Mouse (Mus musculus): ENCODE data around the gene Ahcyl2.

Ahcyl2 gene

DNA sequence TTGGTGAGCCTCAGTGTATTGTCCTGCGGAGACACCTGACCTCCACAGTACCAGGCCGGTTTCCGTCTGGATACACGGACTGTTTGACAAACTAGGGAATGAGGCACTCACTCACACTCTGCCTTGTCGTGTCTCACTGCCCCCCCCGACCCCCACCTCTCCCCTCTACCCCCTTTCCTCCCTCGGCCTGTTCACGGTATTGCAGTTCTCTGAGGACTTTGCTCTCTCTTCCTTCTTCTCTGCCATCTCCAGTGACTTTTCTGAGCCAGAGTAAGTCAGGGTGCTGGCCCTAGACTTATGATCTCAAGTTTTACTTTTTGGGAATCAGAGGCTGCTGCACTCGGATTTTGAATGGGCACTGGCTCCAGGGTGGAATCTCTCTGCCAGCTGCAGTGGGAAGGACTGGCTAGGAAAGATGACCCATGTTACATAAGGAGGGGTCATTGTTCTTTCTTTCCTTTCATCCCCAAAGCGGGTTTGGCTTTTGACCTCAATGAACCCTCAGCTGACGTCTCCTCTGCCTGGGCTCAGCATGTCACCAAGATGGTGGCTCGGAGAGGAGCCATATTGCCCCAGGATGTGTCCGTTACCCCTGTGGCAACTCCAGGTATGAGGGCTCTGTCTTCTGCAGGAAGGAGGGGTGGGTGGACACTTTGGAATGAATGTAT lies 8.7 kb upstream of the Ahcyl2 start:
- no peak for TF ChIP-seq GATA4 (IDR thresholded peaks at IDR 0.05; ENCODE audit: insufficient replicate concordance, low read length)

DNA sequence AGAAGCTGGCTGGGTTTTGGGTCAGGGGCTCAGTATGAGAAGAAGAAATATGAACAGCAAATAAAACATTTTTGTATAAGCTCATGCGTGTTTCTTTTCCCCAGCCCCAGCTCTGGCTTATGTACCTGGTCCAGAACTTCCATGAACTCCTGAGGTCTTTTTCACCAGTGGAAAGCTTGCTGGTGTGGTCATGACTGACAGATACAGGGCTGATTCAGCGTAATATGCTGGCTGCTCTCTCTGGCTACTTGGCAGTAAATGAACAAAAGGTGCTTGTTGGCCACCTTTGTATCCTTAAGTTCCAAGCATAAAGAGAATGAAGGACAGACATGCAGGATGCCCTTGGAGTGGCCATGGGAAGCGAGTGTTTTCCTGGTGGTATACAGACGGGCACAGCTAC lies 6.5 kb upstream of the Ahcyl2 start:
- no peak for TF ChIP-seq GATA4 (IDR thresholded peaks at IDR 0.05; ENCODE audit: insufficient replicate concordance, low read length)

DNA sequence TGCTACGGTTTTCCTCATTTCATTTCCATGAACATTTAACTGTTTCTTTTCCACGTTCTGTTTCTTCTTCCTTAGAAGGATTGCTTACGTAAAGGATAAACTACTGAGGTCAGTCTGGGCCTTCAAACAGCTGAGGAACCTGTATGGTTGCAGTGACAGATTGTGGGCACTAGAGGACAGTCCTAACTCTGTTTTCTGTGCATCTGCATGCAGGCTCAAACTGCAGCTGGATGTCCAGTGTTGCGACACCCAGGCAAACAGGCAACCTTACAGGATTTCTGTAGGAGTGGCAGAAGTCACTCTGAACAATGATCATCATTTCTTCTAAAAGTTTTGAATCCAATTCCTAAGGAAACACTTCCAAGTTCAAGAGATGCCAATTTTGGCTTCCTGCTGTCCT lies 5.3 kb upstream of the Ahcyl2 start:
- TF ChIP-seq GATA4 (IDR thresholded peaks at IDR 0.05; ENCODE audit: insufficient replicate concordance, low read length): no peak

DNA sequence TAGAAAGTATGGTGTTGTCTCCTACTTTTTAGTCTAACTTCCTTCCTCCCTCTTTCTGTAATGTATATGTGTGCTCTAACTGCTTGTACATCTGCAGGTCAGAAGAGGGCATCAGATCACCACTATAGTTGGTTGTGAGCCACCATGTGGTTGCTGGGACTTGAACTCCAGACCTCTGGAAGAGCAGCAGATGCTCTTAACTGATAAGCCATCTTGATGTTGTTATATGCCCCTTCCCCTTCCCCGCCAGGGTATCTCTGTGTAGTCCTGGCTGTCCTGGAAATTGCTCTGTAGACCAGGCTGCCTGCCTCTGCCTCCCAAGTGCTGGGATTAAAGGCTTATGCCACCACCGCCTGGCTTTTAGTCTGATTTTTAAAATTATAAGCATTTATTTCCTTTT lies 937 bp upstream of the Ahcyl2 start:
- no peak for TF ChIP-seq GATA4 (IDR thresholded peaks at IDR 0.05; ENCODE audit: insufficient replicate concordance, low read length)

DNA sequence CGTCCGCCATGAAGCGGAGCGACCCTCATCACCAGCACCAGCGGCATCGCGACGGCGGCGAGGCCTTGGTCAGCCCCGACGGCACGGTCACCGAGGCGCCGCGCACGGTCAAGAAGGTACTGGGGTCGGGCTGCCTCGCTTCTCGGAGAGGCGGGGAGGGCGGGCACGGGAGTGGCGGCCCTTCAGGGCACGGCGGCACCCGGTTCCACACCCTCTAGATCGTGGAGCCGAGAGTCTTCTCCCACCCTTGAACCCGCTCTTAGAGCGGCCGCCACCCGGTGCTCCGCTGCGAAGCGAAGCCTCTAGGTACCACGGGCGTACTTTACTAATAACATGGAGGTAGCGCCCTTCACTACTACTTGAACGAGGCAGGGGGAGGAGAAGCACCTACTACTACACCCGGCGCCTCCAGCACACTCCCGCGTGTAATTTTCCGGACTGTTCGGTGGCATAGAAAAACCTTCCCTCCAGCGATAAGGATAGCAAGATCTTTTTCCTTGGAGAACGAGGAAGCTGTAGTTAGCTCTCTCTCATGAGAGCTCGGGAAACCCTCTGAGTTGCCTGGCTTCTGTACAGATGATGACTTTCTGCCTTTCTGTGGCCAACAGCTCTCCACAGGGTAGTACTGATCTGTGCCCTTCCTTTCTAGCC lies 1.1 kb downstream of the Ahcyl2 start:
- TF ChIP-seq GATA4 (IDR thresholded peaks at IDR 0.05; ENCODE audit: insufficient replicate concordance, low read length): no peak

DNA sequence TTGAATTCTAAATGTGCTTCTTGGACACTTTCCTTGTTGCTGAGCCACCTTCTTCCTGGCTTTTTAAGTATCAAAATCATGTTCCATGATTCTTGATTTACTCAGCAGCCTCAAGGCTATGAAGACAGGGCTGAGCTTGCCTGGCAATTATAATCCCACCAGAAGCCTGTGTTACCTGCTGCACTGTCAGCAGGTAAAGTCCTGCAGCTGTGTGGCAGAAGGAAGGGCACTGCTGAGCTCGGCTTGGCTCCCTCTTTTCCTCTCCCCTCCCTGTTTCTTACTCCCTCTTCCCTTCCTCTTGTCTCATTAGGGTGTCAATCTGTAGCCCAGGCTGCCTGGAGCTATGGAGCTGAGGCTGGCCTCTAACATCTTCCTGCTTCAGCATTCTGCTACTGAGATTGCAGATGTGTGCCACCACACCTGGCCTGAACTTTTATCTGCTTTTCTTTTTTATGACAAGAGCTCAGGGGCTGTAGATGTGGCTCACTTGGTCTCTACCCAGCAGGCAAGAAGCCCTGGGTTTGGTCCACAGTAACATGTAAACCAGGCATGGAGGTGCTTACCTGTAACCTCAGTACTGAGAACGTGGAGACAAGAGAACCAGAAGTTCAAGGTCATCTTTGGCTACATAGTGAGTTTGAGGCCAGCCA lies 3.0 kb downstream of the Ahcyl2 start:
- TF ChIP-seq GATA4 (IDR thresholded peaks at IDR 0.05; ENCODE audit: insufficient replicate concordance, low read length): no peak

DNA sequence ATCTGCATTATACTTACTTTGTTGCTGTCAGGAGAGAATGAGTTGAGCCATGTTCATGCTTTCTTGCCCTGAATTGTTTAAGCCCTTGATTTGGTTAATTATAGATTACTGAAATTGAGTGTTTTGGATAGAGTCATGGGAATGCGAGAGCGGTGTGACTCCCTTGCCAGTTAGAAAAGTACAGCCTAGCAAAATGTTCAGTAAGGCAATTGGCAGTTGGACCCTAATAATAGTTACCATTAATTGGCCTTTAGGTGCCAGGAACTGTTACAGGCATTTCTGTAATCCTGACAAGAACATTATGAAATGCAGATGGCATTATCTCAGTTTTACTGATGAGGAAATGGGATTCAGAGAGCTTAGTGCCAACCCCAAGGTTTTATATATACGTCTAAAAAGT lies 4.4 kb downstream of the Ahcyl2 start:
- TF ChIP-seq GATA4 (IDR thresholded peaks at IDR 0.05; ENCODE audit: insufficient replicate concordance, low read length): no peak

DNA sequence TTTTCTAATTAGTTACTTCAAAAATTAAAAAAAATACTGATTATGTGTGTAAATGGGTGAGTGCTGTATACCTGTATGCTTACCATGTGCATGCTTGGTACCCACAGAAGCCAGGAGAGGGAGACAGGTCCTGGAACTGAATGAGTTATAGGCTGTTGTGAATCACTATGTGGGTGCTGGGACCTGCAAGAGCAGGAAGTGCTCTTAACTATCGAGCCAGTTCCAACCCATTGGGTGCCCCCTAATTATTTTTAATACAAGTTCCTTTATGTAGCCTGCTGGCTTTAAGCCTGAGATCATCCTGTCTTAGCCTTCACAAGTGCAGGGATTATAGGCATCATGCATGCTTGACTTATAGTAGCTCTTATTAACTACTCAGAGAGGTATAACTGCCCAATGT lies 6.3 kb downstream of the Ahcyl2 start:
- no peak for TF ChIP-seq GATA4 (IDR thresholded peaks at IDR 0.05; ENCODE audit: insufficient replicate concordance, low read length)

DNA sequence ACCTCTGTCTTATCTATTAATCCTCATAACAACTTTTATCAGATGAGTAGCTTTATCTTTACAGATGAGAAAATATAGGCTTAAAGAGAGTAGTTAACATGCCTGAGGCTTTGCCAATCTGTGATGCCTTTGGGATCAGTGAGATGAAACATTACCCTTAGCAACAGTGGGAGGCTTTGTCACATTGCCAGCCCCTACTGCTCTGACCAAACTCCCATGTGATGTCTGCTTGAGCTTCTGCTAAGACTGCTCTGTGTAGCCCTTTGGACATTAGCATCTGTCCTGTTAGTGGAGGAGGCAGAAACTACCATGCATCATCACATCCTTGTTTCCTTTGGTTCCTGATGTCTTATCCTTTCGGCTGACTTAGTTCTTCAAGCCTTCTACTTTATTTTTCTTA lies 7.8 kb downstream of the Ahcyl2 start:
- TF ChIP-seq GATA4 (IDR thresholded peaks at IDR 0.05; ENCODE audit: insufficient replicate concordance, low read length): no peak

DNA sequence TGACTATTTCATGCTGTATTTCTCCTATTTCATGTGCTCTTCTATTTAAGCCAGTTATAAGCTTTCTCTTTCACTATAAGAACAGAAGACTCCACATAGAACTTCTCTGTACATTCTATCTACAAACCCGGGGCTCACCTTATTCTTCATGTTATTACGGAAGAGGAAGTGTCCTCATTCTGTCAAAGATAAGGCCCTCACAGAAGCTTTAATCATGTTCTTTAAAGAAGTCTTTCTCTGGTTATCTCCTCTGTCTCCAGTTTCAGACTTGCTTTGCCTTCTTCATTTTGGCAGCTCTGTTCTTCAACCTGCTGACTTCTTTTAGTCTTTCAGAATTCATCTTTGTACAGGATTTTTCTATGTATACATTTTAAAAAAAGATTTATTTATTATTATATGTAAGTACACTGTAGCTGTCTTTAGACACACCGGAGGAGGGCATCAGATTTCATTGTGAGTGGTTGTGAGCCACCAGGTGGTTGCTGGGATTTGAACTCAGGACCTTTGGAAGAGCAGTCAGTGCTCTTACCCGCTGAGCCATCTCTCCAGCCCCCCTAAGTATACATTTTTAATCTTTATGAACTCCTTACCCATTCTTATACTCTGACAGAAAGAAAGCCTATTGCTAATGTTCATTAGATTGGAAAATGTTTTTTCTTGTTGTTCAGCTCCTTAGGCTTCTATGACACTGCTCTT lies 8.9 kb downstream of the Ahcyl2 start:
- TF ChIP-seq GATA4 (IDR thresholded peaks at IDR 0.05; ENCODE audit: insufficient replicate concordance, low read length): no peak

DNA sequence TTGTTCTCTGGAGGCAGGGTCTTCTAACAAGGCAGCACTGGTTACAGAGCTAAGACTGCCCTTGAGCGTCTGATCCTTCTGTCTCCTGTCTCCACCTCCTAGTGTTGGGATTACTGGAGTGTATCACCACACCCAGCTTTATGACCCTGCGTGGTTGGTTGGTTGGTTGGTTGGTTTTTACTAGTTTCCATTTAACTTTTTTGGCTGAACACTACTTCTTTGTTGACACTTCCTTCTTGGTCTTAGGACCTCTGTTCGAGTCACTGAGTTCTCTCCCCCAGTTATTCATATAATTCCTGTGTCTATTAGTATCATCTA lies 9.4 kb downstream of the Ahcyl2 start:
- no peak for TF ChIP-seq GATA4 (IDR thresholded peaks at IDR 0.05; ENCODE audit: insufficient replicate concordance, low read length)

DNA sequence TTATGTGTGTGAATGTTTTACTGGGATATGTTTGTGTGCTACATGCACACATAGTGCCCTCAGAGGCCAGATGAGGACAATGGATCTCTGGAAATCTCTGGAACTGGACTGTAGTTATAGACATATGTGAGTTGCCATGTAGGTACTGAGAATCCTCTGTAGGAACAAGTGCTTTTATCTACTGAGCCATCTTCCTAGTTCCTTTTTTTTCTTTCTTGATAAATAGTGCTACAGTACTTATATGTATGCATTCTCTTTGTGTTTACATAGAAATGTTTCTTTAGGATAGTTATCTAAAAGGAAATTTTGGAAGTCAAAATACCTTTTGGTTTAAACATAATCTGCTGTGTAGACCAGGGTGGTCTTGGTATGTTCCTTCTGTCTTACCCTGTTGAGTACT lies 12.3 kb downstream of the Ahcyl2 start:
- TF ChIP-seq GATA4 (IDR thresholded peaks at IDR 0.05; ENCODE audit: insufficient replicate concordance, low read length): no peak

DNA sequence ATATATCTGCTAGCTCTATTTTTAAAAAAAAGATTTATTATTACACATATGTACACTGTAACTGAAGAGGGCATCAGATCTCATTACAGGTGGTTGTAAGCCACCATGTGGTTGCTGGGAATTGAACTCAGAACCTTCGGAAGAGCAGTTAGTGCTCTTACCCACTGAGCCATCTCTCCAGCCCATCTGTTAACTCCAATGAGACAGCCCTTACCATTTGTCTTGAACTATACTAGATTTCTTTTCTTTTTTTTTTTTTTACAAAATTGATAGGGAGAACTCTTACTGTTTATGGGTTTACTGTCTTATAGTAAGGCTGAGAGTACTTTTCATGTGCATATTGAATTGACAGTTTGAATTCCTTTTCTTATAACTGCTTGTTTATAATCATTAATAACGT lies 12.8 kb downstream of the Ahcyl2 start:
- TF ChIP-seq GATA4 (IDR thresholded peaks at IDR 0.05; ENCODE audit: insufficient replicate concordance, low read length): no peak

DNA sequence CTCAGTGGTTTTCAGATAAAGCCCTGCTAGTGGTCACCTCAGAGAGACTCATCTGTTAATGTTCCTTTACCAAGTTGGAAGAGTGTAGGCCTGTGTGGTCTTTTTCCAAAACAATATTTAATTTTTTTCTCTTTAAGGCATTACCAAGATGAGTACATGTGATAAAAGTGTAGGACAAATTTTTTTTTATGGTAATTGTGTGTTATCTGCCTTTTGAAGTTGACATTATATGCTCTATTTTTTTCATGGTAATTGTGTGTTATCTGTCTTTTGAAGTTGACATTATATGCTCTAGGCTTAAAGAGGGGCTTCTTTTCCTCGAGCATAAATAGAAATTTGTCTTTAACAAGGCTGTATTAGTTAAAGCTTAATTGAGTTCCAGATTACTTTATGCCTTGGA lies 14.4 kb downstream of the Ahcyl2 start:
- no peak for TF ChIP-seq GATA4 (IDR thresholded peaks at IDR 0.05; ENCODE audit: insufficient replicate concordance, low read length)

DNA sequence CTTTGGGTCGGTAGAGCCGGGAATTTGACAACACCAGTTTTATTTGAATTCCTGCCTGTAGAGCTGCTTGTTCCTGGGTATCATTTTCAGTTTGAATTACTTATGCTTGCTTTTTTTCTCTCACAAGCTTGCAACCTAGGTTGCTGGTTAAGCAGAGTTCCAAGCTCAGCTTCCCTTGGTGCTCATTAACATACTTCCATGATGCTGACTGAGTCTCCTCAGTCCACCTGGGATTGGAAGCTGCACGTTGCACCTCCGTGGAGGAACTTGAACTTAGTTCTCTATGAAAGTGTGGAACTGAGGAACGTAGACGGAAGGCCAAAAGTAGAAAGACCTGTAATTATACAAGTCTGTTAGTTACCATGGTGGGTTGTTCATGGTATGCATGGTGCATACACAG lies 16.1 kb downstream of the Ahcyl2 start:
- no peak for TF ChIP-seq GATA4 (IDR thresholded peaks at IDR 0.05; ENCODE audit: insufficient replicate concordance, low read length)

DNA sequence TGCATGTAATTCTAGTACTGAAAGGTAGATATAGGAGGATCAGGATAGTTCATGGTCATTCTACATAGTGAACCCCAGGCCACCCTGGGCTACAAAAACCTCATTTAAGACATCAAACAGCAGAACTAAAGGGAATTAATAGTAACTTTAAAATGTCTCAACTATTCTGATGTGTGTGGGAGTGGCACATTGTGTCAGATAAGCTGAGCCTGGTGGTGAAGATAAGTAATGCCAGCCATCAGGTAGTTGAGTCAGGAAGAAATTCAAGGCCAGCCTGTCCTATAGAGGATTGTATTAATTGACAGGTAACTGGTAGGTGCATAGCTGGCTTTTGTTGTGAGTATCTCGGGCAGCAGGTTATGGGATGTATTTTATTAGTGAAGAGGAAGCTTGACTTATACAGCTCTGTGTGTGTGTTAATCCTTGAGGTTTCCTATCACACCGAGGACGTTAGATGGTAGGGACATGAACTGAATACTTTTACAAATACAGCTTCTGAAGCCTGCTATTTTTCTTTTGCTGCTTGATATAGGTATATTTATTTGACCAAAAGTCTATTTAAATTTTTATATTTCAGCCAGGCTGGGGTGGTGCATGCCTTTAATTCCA lies 16.7 kb downstream of the Ahcyl2 start:
- TF ChIP-seq GATA4 (IDR thresholded peaks at IDR 0.05; ENCODE audit: insufficient replicate concordance, low read length): no peak

Data from liver, adult (tissue).